8 mouse cellular contexts compared by ENCODE assay signal in the genomic region with DNA sequence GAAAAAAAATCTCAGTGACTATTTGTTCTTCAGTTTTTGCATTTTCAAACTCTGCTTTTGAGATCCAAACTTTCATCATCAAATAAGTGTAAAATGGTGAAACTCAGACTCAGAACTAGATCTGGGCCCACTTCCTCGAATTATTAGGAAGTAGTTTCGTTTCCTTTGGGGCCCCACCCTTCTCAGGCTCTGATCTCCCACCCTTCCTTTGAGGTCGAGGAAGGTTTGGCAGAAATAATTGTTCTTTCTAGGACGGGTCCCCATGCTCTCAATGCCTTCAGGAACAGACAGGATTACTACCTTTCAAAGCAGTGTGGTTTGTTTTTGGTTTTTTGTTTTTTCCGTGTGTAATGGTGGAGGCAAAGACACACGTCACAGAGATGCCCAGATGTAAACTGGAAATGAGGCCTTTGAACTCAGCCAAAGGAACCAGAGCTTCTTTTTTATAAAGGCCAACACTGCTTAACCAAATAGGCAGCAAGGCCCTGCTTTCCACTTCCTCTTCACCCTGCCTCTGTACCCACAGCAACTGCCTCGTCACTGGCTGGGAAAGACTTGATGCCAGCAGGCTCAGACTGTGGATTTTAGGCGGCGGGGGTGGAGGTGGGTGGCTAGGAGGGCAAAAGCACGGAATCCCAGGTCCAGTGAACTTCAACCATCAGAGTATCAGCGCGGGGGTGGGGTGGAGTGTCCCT. TPM values are rescaled to one million over a fixed set of nuclear protein-coding genes. Genes with fewer than 3 reads are reported as not detected.
A peak's percentile ranks its signal among the peaks of the same experiment; 100 is the strongest.
DNase-seq lines count a peak whose midpoint lies in the region; ATAC-seq and TF ChIP-seq lines count a peak whose summit lies in the region.

No protein-coding gene starts in this region.

- no peaks in the 10 kb centered on the region for H3K27me3 ChIP-seq in intestine, postnatal 0 days (replicated peaks; ENCODE audit: control insufficient read depth, insufficient read depth, low read length)
- no peaks in the 10 kb centered on the region for H3K27me3 ChIP-seq in stomach, embryonic 15.5 days (replicated peaks)

- no peaks in the 10 kb centered on the region for H3K4me1 ChIP-seq in intestine, postnatal 0 days (replicated peaks; ENCODE audit: control insufficient read depth, insufficient read depth, low read length)
- no peaks in the 10 kb centered on the region; the same call in 1 of the 2 replicates for H3K4me1 ChIP-seq in stomach, embryonic 15.5 days

- peak overlapping the region; percentile 91 for H3K4me2 ChIP-seq in intestine, postnatal 0 days (replicated peaks; ENCODE audit: low read depth)
- peak overlapping the region; percentile 99 for H3K4me2 ChIP-seq in stomach, embryonic 15.5 days

- no peak overlapping the region for H3K9ac ChIP-seq in intestine, postnatal 0 days (ENCODE audit: low read depth, low read length)
- no peak overlapping the region for H3K9ac ChIP-seq in stomach, embryonic 15.5 days

- no peak for TF ChIP-seq CTCF in layer of hippocampus, adult 2 months (conservative IDR thresholded peaks at IDR 0.05)
- no peak for TF ChIP-seq CTCF in intestine, postnatal 0 days (IDR thresholded peaks at IDR 0.05; ENCODE audit: low read depth)

- H3K36me3 ChIP-seq in intestine, postnatal 0 days (ENCODE audit: control insufficient read depth, insufficient read depth) = no peaks in the 10 kb centered on the region
- H3K36me3 ChIP-seq in stomach, embryonic 15.5 days = no peaks in the 10 kb centered on the region

- H3K9me3 ChIP-seq in intestine, postnatal 0 days (ENCODE audit: control insufficient read depth) = no peaks in the 10 kb centered on the region
- H3K9me3 ChIP-seq in stomach, embryonic 15.5 days = no peaks in the 10 kb centered on the region

- peak overlapping the region; percentile 82 for H3K4me3 ChIP-seq in layer of hippocampus, adult 2 months
- peak overlapping the region; percentile 64 for H3K4me3 ChIP-seq in intestine, postnatal 0 days (ENCODE audit: low read depth, low read length)
- peak overlapping the region; percentile 73 for H3K4me3 ChIP-seq in stomach, embryonic 15.5 days (replicated peaks)

- WGBS in intestine, postnatal 0 days = 47% methylated on average over 12 of the region's 12 CpGs
- WGBS in stomach, embryonic 15.5 days = 39% methylated on average over 12 of the region's 12 CpGs

- DNase-seq in layer of hippocampus, adult 2 months (ENCODE audit: low spot score in 2 of 2) = no peak
- no peak for DNase-seq in layer of hippocampus, adult 9-10 months (ENCODE audit: low spot score)
- DNase-seq in lung, postnatal 36 days = peak; percentile 70
- DNase-seq in right cerebral cortex, postnatal 14 days = no peak
- DNase-seq in frontal cortex, adult 2 months (ENCODE audit: extremely low spot score in 1 of 2, low spot score in 1 of 2) = no peak

- peak; percentile 63 for ATAC-seq in granulocyte monocyte progenitor cell, adult 5-6 weeks (replicated peaks; ENCODE audit: poor library complexity, severe bottlenecking)
- ATAC-seq in intestine, postnatal 0 days = no peak
- ATAC-seq in stomach, embryonic 15.5 days (ENCODE audit: insufficient read depth, low FRiP score, low read depth) = no peak

- peak overlapping the region; percentile 44 for H3K27ac ChIP-seq in layer of hippocampus, adult 2 months
- H3K27ac ChIP-seq in intestine, postnatal 0 days (ENCODE audit: low read depth, low read length) = peak overlapping the region; percentile 17; the same call in 1 of the 2 replicates
- H3K27ac ChIP-seq in stomach, embryonic 15.5 days = no peak overlapping the region

RNA-seq across cellular contexts. Expression of a gene that starts 1.4 kb away (rescaled TPM):
- total RNA-seq in layer of hippocampus, adult 2 months (2021) = 1 to 10 TPM; 1.1 to 1.9 TPM
- total RNA-seq in granulocyte monocyte progenitor cell, adult 5-6 weeks (2014; fragmentation: Nextera tagmentation) = 1.8 and 3.3 TPM in 2 replicates
- 0.41 and 2.1 TPM in 2 replicates for total RNA-seq in granulocyte monocyte progenitor cell, adult 5-6 weeks (2017)
- polyA plus RNA-seq in intestine, postnatal 0 days (2015; fragmentation: Nextera tagmentation; extraction: Ambion mirVana) = 33.5 and 37.1 TPM in 2 replicates
- 7.7 and 8.9 TPM in 2 replicates for polyA plus RNA-seq in stomach, embryonic 15.5 days (2015; fragmentation: Nextera tagmentation; extraction: Ambion mirVana)
- polyA plus RNA-seq in frontal cortex, adult 2 months (2012; rRNA removed) = 1.8 and 2.4 TPM in 2 replicates
